Mouse (Mus musculus): ENCODE data around the gene Hes1.

GRCm38 (mm10) chr16:30047421-30047831 is 16.8 kb upstream of the Hes1 start:
- TF ChIP-seq POLR2A (IDR thresholded peaks at IDR 0.05; ENCODE audit: borderline replicate concordance, insufficient read depth, low read length) (no peak), CTCF (IDR thresholded peaks at IDR 0.05; ENCODE audit: borderline replicate concordance, insufficient read depth, low read depth, low read length) (no peak)

Data from cerebellum, adult 2 months (tissue).